Mouse (Mus musculus): ENCODE results near the gene Doxl2. TPM values are rescaled to one million over a fixed set of nuclear protein-coding genes. Genes with fewer than 3 reads are reported as not detected.
"Not testable (repeated sequence)": the region's sequence is repeated elsewhere in the genome, so short reads cannot be mapped to it uniquely, and the experiment has no call there.

Gene Doxl2
- not detected for total RNA-seq (2021)
- long read RNA-seq, experiment 1 = 0 reads
- long read RNA-seq, experiment 2 = 0 reads

DNA sequence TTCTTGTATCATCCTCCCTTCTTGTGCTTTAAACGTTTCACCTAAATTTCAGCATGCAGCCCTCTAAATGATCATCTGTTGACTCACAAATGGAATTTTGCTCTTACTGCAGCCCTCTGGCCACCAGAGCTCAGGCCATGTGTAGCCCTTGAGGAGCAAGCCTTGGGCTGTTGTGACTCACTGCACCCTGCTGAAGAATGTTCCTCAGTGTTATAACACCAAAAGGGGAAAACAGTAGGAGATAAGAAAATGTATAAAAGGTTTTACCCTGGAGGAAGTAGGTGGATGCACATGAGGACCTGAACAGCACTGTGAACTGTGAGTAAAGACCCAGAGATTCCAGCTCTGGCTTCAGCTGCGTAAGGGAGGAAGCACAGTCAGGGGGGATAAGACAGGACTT is at the start of gene Doxl2:
TSS of gene Doxl2 (plus strand) at position 301 of the 400 bp plus-strand sequence.
- no peak for TF ChIP-seq CTCF (conservative IDR thresholded peaks at IDR 0.05)
- no peak within 1 kb of the TSS for H3K27ac ChIP-seq
- no peak for DNase-seq (ENCODE audit: low spot score in 2 of 2)
- no peak within 1 kb of the TSS for H3K4me3 ChIP-seq

DNA sequence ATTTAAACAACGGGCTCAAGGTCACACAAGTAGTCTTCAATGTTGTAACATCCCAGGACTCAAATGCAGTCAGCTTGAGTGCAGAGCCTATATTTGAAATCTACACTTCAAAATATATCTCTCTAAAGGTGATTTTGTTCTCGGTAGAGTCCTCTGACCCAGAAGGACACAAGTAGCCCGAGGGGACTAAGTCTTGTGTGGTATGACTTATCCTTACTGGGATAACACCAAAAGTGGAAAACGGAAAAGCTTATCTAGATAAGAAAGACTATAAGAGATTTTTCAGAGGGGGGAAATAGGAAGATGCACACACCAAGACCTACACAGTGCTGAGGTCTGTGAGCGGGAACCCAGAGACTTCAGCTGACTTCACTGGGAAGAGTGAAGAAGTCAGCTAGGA is 45.2 kb upstream of the Doxl2 start, which contains the start of gene 1600015I10Rik:
TSS of gene 1600015I10Rik (plus strand) at position 301 of the 400 bp plus-strand sequence.
- Histone ChIP-seq H3K4me3 (no peak within 1 kb of the TSS), H3K27ac (no peak within 1 kb of the TSS)
- no peak for DNase-seq (ENCODE audit: low spot score in 2 of 2)
- TF ChIP-seq CTCF (conservative IDR thresholded peaks at IDR 0.05) = no peak

GRCm38 (mm10) chr6:48949596-48949995 is 25.2 kb upstream of the Doxl2 start:
- no peak for TF ChIP-seq CTCF (conservative IDR thresholded peaks at IDR 0.05)
- no peak for DNase-seq (ENCODE audit: low spot score in 2 of 2)
- Histone ChIP-seq H3K27ac (no peak overlapping the region), H3K4me3 (no peak overlapping the region)

DNA sequence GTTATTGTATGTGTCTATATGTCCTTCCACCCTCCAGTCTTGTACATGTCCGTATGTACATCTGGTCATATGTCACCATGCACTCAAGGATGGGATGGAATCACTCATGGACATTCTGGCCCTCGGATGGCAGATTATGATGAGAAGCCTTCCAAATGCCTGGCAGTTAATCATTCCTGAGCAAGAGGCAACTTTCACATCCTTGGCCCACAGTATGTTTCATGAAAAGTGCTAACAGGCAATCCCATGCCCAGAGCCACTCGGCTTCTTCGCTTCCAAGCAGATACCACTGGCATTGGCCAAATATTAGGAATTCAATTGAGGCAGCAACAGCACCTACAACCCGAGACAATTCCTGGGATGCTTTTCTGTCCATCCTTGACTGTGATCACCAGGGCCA is 24.1 kb upstream of the Doxl2 start:
- TF ChIP-seq CTCF (conservative IDR thresholded peaks at IDR 0.05) = no peak
- no peak for DNase-seq (ENCODE audit: low spot score in 2 of 2)
- Histone ChIP-seq H3K27ac (no peak overlapping the region), H3K4me3 (no peak overlapping the region)

GRCm38 (mm10) chr6:48951630-48952029 is 23.1 kb upstream of the Doxl2 start:
- Histone ChIP-seq H3K4me3 (no peak overlapping the region), H3K27ac (no peak overlapping the region)
- no peak for TF ChIP-seq CTCF (conservative IDR thresholded peaks at IDR 0.05)
- no peak for DNase-seq (ENCODE audit: low spot score in 2 of 2)

GRCm38 (mm10) chr6:48953220-48953619 is 21.5 kb upstream of the Doxl2 start:
- H3K27ac ChIP-seq = no peak overlapping the region
- H3K4me3 ChIP-seq = no peak overlapping the region
- no peak for DNase-seq (ENCODE audit: low spot score in 2 of 2)
- no peak for TF ChIP-seq CTCF (conservative IDR thresholded peaks at IDR 0.05)

GRCm38 (mm10) chr6:48954211-48954610 is 20.6 kb upstream of the Doxl2 start:
- TF ChIP-seq CTCF (conservative IDR thresholded peaks at IDR 0.05) = no peak
- no peak for DNase-seq (ENCODE audit: low spot score in 2 of 2)
- no peak overlapping the region for H3K27ac ChIP-seq

DNA sequence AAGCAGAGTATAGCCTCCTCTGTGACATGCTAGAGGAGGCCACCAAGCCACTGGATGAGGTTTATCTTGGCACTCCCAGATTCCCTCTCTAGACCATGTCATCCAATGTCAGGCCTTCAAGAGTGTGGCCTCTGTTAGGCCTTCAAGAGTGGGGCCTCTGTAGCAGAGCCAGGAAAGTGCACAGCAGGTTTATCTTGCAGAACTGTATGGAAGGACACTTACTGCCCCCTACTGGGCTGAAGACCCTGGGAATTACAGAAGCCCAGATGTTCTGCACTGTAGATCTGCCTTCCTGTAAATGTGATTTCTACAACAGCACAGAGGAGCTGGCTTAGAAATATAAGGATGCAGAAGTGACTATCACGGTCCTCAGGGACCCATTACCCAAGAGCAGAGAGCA is 19.8 kb upstream of the Doxl2 start:
- Histone ChIP-seq H3K27ac (no peak overlapping the region), H3K4me3 (no peak overlapping the region)
- DNase-seq (ENCODE audit: low spot score in 2 of 2) = peak; percentile 13 to 54
- TF ChIP-seq CTCF (conservative IDR thresholded peaks at IDR 0.05) = peak; percentile 80

More at GRCm38 (mm10) chr6:48954211-48954610, 20.6 kb upstream of the Doxl2 start:
- no peak overlapping the region for H3K4me3 ChIP-seq

DNA sequence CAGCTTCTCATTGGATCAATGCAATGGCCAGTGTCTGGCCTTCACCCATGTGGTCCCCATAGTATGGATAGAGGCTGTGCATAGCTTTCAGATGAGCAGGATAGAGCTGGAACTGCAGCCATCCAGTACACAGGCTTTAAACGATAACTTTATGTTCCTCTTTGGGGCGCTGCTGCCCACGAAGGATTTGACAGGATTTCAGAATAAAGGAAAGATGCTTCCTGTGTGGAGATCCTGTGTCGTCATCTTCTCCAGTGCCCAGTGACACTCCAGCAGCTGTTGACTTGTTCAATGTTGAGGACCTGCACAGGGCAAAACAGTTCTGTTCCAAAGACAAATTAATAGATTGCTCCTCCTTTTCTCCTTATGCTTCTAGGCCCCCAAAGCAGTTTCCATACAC is 18.0 kb upstream of the Doxl2 start:
- no peak overlapping the region for H3K4me3 ChIP-seq
- TF ChIP-seq CTCF (conservative IDR thresholded peaks at IDR 0.05) = no peak
- H3K27ac ChIP-seq = no peak overlapping the region
- DNase-seq (ENCODE audit: low spot score in 2 of 2) = no peak

DNA sequence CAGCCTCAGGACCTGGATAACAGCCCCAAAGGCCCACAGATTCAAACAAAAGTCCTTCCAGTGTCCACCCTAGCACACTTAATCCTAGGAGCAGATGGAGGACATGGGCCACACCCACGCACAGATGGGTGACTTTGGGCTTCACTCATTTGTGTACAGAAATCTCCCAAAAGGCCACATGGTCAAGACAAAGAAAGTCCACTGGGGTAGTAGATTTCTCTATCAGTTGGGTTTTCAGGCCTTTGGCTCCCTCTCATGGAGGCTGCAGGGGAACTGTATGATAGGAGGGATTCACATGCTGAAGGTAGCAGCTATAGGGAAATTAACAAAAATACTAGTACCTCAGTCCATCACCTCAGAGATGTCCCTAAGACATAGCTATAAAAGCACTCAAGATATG is 16.7 kb upstream of the Doxl2 start:
- TF ChIP-seq CTCF (conservative IDR thresholded peaks at IDR 0.05) = peak; percentile 74
- peak in 1 of 2 experiments; percentile 14 for DNase-seq (ENCODE audit: low spot score in 2 of 2)
- Histone ChIP-seq H3K27ac (no peak overlapping the region), H3K4me3 (no peak overlapping the region)

GRCm38 (mm10) chr6:48959151-48959550 is 15.6 kb upstream of the Doxl2 start:
- DNase-seq (ENCODE audit: low spot score in 2 of 2) = peak in 1 of 2 experiments; percentile 10
- H3K4me3 ChIP-seq, H3K27ac ChIP-seq: not testable (repeated sequence)
- TF ChIP-seq CTCF (conservative IDR thresholded peaks at IDR 0.05) = peak; percentile 69

GRCm38 (mm10) chr6:48966696-48967095 is 8.1 kb upstream of the Doxl2 start:
- DNase-seq (ENCODE audit: low spot score in 2 of 2); H3K27ac ChIP-seq; H3K4me3 ChIP-seq: not testable (repeated sequence)

DNA sequence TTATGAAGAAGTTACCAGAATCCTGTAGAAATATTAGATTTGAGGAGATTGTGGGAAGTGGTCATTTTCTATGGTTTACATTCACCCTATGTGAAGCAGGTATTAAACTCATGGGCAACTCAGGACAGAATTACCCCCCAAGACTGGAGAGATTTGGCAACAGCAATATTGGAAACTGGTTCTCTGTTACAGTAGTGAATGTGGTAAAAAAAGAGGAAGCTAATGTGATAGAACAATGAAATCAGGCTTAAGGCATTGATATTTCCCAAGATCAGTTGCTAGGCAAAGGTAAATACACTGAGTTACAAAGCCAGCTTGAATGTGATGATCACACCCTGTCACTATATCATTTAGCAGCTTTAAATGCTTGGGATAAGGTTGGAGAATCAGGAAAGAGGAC is 6.9 kb upstream of the Doxl2 start:
- Histone ChIP-seq H3K4me3 (no peak overlapping the region), H3K27ac (no peak overlapping the region)
- no peak for TF ChIP-seq CTCF (conservative IDR thresholded peaks at IDR 0.05)
- no peak for DNase-seq (ENCODE audit: low spot score in 2 of 2)

DNA sequence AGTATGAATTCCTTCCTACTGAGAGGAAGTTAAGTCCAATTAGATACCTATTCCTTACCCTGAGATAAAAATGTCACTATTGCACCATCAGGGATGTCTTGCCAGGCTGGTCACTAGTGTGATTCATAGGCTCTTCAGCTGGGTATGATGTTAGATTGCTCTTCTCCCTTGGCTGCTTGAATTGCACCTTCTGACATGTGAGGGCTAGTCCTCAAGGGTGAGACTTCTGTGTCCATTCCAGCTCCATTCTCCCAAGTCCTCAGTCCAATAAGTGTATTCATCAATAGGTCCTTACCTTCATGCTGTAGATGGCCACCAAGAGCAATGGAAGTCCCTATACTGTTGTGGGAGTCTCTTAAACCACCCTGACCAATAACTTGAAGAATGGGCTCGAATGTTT is 4.9 kb downstream of the Doxl2 start:
- Histone ChIP-seq H3K4me3 (no peak overlapping the region), H3K27ac (no peak overlapping the region)
- DNase-seq (ENCODE audit: low spot score in 2 of 2) = no peak
- no peak for TF ChIP-seq CTCF (conservative IDR thresholded peaks at IDR 0.05)

- peak; percentile 10 to 12 for DNase-seq (ENCODE audit: low spot score in 2 of 2)
- Histone ChIP-seq H3K4me3 (no peak overlapping the region), H3K27ac (peak overlapping the region; percentile 55; the same call in 1 of the 2 replicates)
- no peak for TF ChIP-seq CTCF (conservative IDR thresholded peaks at IDR 0.05)
Observed at GRCm38 (mm10) chr6:48982305-48982704, 7.5 kb downstream of the Doxl2 start.

Measured in layer of hippocampus, adult 2 months (tissue).